Mouse (Mus musculus) forebrain, embryonic 11.5 days (tissue): ENCODE measurements around the gene Tm7sf3. TPM values are rescaled to one million over a fixed set of nuclear protein-coding genes. Genes with fewer than 3 reads are reported as not detected.

Experiments
- ATAC-seq: fragments of 200-750 bp; cut with Nextera tagmentation; replicated peaks from 2 replicates; pipeline ENCODE4 v1.8.0; 2017; ENCODE audit warnings: moderate TSS enrichment; ENCODE audit not compliant: low FRiP score
- DNase-seq: peaks from one replicate; pipeline ENCODE4 v3.0.0-alpha.2; 2017; ENCODE audit warnings: low spot score
- H3K27ac ChIP-seq: fragments of 300-500 bp; sonication (generic); 2 replicates; pipeline ENCODE4 v1.5.1; 2014; ENCODE audit warnings: low read depth, low read length
- H3K27me3 ChIP-seq: fragments of 300-500 bp; sonication (generic); 2 replicates; pipeline ENCODE4 v1.6.1; 2014; ENCODE audit warnings: mild to moderate bottlenecking, low read length, mixed read lengths; ENCODE audit not compliant: control insufficient read depth, insufficient read depth
- H3K36me3 ChIP-seq: fragments of 300-500 bp; sonication (generic); 2 replicates; pipeline ENCODE4 v1.6.1; 2014; ENCODE audit warnings: mild to moderate bottlenecking, low read length, moderate library complexity, mixed read lengths; ENCODE audit not compliant: control insufficient read depth, insufficient read depth
- H3K4me1 ChIP-seq: fragments of 300-500 bp; sonication (generic); replicated peaks from 2 replicates; pipeline ENCODE4 v1.6.1; 2014; ENCODE audit warnings: low read length, mixed read lengths; ENCODE audit not compliant: control insufficient read depth, insufficient read depth
- H3K4me2 ChIP-seq: fragments of 300-500 bp; sonication (generic); 2 replicates; pipeline ENCODE4 v1.6.1; 2014; ENCODE audit warnings: low read depth, mild to moderate bottlenecking, low read length, moderate library complexity, mixed read lengths; ENCODE audit not compliant: severe bottlenecking
- H3K4me3 ChIP-seq: fragments of 300-500 bp; sonication (generic); 2 replicates; pipeline ENCODE4 v1.5.1; 2014; ENCODE audit warnings: low read depth, low read length
- H3K9ac ChIP-seq: fragments of 300-500 bp; sonication (generic); 2 replicates; pipeline ENCODE4 v1.6.1; 2014; ENCODE audit warnings: low read length
- H3K9me3 ChIP-seq: fragments of 300-500 bp; sonication (generic); 2 replicates; pipeline ENCODE4 v1.6.1; 2016; ENCODE audit warnings: low read length, mixed read lengths; ENCODE audit not compliant: control insufficient read depth
- WGBS: fragments of 180-500 bp; shearing (Covaris S2); extraction: QIAGEN DNeasy Blood & Tissue Kit; methylation state at CpG from one replicate; pipeline ENCODE4 v1.1.7; 2014; 5-methylcytosine and 5-hydroxymethylcytosine counted together
- polyA plus RNA-seq: library from polyadenylated mRNA; unstranded; fragments of >200 nt; fragmentation: Nextera tagmentation; extraction: Ambion mirVana; gene quantifications from 2 replicates; pipeline ENCODE4 v1.2.1, GENCODE M21; 2014

Tm7sf3 gene
- polyA plus RNA-seq, 1 experiment from 2014 or later = 25.4 TPM

DNA sequence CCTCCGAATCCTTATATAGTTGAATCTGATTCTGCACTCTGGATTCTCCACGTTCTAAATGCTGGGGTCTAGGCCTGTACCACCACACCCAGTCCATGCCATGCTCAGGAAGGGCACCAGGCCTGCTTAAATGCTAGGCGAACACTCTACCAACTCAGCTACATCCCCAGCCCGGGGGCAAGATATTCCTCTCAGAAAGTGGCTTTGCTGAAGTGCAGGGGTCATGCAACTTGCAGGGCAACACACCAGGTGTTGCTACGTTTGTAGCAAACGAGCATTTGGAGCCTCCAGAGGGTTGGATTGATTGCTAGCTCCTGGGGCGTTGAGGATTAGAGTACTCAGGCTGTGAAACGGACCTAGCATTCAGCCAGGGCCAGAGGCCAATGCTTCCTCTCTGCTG lies 9.5 kb downstream of the Tm7sf3 start:
- ATAC-seq (0 out of 2 replicates have a peak, but pooled peaks have one; percentile 12), DNase-seq (no peak)
- WGBS = 33% methylated on average over 8 of the region's 8 CpGs
- H3K27me3 ChIP-seq = no peaks in the 10 kb centered on the region
- no peak overlapping the region for H3K27ac ChIP-seq
- no peak overlapping the region for H3K4me3 ChIP-seq
- peak overlapping the region; percentile 58; the same call in 1 of the 2 replicates for H3K4me2 ChIP-seq
- no peaks in the 10 kb centered on the region for H3K36me3 ChIP-seq
- peaks cover 2% of the 10 kb centered on the region; the same call in 1 of the 2 replicates for H3K4me1 ChIP-seq
- H3K9me3 ChIP-seq = no peaks in the 10 kb centered on the region
- H3K9ac ChIP-seq = no peak overlapping the region

DNA sequence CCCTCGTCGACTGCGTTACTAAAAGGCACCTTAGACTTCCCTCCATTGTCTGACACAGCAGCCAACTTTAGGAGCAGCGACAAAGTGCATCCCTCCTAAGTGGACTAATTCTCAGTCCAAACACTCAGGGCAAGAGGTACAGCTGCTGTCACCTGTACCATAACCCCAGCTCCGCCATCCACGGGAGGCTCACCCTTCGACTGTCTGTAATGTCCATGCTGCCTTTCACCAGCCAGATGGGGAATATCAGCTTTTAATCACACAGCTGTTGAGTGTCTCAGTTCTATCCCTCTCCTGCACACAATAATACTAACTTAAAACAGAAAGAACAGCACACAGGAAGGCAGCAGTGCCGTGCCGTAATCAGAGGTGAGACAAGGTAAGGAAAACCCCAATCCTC lies 10.2 kb downstream of the Tm7sf3 start:
- no peak for DNase-seq
- ATAC-seq = no peak
- Histone ChIP-seq H3K4me1 (peaks cover 2% of the 10 kb centered on the region; the same call in 1 of the 2 replicates), H3K27ac (no peak overlapping the region), H3K36me3 (no peaks in the 10 kb centered on the region), H3K9me3 (no peaks in the 10 kb centered on the region), H3K4me3 (no peak overlapping the region), H3K9ac (no peak overlapping the region), H3K4me2 (no peak overlapping the region), H3K27me3 (no peaks in the 10 kb centered on the region)
- 80% methylated on average over 9 of the region's 9 CpGs for WGBS

DNA sequence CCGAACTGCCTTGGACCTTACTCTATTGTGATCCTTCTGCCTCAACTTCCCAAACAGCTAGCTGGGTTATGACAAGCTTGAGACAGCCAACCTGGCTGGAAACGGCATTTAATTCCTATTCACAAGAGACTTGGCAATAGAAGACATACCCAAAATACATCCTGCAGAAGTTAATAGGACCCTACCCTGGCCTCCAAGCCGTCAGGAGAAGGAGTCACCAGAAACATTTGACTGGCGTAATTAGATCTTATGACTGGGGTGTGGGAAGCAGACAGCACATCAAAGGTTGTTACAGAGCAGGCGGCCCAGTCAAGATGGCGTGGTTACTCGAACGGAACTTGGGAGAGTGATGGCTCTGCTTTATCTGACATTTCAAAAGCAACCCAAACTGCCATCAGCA lies 10.8 kb downstream of the Tm7sf3 start:
- peaks cover 2% of the 10 kb centered on the region; the same call in 1 of the 2 replicates for H3K4me1 ChIP-seq
- H3K4me2 ChIP-seq = no peak overlapping the region
- 84% methylated on average over 8 of the region's 8 CpGs for WGBS
- H3K4me3 ChIP-seq = no peak overlapping the region
- DNase-seq (no peak), ATAC-seq (no peak)
- no peak overlapping the region for H3K9ac ChIP-seq
- no peaks in the 10 kb centered on the region for H3K9me3 ChIP-seq
- H3K36me3 ChIP-seq = no peaks in the 10 kb centered on the region
- no peaks in the 10 kb centered on the region for H3K27me3 ChIP-seq
- H3K27ac ChIP-seq = no peak overlapping the region

DNA sequence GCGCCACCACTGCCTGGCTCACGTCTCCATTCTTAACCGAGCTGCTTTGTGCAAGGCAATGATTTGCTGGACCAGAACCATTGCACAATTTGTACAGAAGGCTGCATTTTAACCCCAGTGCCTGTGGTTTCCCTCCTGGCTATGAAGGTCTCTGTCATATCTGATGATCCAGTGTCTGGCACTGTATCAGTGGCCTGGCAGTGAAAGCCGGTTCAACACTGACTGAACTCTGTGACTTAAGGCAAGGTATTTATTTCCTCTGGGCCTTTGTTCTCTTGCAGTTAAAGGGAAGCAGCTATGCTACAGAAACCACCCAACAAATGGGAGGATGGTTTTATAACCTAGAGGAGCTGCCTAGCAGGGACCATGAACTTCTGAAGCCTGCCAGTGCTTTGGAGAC lies 11.7 kb downstream of the Tm7sf3 start:
- Histone ChIP-seq H3K9me3 (no peaks in the 10 kb centered on the region), H3K4me2 (no peak overlapping the region), H3K27ac (no peak overlapping the region), H3K27me3 (no peaks in the 10 kb centered on the region), H3K4me3 (no peak overlapping the region), H3K9ac (no peak overlapping the region), H3K4me1 (peaks cover 2% of the 10 kb centered on the region; the same call in 1 of the 2 replicates), H3K36me3 (no peaks in the 10 kb centered on the region)
- 87% methylated on average over 4 of the region's 4 CpGs for WGBS
- DNase-seq (no peak), ATAC-seq (no peak)

DNA sequence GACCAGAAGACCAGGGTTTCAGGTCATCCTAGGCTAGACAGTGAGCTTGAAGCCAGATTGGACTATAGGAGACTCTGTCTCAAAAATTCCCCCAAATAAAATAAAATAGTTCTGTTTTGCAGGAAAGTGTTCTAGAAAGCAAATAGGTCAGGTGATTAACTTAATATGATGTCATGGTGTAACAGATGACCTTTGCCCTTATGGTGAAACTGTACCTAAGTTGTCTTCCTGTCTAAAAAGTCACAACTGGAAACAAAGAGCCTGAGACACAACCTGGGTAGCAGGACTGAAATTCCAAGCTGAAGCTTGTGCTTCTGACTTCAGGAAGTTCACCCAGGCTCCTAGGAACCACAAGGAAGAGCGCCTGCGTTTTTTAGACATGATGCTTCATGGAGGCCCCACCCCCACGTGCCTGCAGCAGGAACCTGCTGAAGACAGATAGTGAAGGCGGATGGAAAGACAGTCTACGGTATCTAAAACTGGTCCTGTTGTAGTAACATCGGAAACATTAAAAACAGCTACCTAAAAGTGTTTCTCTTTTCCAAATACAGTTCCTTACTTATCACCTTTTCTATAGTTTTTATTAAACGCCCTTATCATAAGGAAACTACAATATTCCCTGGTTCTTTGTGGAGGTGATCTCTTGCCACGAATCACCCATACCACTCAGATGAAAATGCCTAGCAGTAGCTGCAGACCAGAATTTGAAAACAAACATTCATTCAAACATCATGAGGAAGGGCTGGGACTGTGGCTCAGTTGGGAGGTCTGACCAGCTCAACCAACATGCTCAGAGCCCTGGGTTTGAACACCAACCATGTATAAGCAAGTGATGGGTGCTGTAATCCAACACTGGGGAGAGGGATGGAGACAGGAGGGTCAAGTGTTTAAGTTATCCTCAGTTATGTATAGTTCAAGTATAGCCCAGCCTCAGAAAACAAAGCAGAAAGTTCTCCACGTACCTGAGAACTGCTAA lies 12.6 kb downstream of the Tm7sf3 start:
- Histone ChIP-seq H3K27me3 (no peaks in the 10 kb centered on the region), H3K4me2 (no peak overlapping the region), H3K36me3 (no peaks in the 10 kb centered on the region), H3K4me1 (peaks cover 2% of the 10 kb centered on the region; the same call in 1 of the 2 replicates), H3K9ac (no peak overlapping the region), H3K9me3 (no peaks in the 10 kb centered on the region), H3K4me3 (no peak overlapping the region), H3K27ac (no peak overlapping the region)
- 87% methylated on average over 9 of the region's 9 CpGs for WGBS
- no peak for DNase-seq
- ATAC-seq = no peak

DNA sequence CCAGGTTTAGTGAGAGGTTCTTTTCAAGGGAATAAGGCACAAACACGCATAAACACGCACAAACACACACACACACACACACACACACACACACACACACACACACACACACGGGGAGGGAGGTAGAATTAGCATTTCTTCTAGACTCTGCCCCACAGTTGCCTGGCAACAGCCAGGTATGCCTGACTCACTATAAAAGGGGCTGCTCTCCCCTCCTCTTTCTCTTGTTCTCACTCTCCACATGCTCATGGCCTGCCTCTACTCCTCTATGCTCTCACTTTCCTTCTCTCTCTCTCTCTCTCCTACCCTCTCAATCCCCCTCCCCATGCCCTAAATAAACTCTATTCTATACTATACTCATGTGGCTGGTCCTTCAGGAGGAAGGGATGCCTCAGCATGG lies 14.5 kb downstream of the Tm7sf3 start:
- WGBS = 60% methylated on average over 3 of the region's 3 CpGs
- ATAC-seq (0 out of 2 replicates have a peak, but pooled peaks have one; percentile 47), DNase-seq (no peak)
- H3K27ac ChIP-seq = no peak overlapping the region
- no peaks in the 10 kb centered on the region for H3K36me3 ChIP-seq
- H3K27me3 ChIP-seq = no peaks in the 10 kb centered on the region
- H3K4me2 ChIP-seq = no peak overlapping the region
- H3K4me1 ChIP-seq = no peaks in the 10 kb centered on the region; the same call in 1 of the 2 replicates
- no peaks in the 10 kb centered on the region for H3K9me3 ChIP-seq
- no peak overlapping the region for H3K4me3 ChIP-seq
- H3K9ac ChIP-seq = no peak overlapping the region

DNA sequence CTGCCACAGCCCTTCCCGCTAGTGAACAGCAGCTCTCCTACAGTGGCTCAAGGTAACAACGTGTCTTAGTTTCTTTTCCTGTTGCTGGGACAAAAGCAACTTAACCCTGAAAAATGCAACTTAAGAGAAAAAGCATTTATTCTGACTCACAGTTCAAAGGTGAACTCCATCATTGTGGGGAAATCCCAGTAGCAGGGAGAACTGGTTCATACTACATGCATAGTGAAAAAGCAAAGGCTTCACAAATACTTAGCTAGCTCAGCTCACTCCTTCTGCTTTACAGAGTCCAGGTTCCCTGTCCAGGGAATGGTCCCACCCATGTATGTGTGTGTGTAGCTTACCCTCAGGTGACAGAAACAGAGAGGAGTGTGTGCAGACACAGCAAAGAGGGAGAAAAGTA lies 26.0 kb downstream of the Tm7sf3 start:
- Histone ChIP-seq H3K27ac (no peak overlapping the region), H3K9me3 (no peaks in the 10 kb centered on the region), H3K4me2 (no peak overlapping the region), H3K4me3 (no peak overlapping the region), H3K4me1 (no peaks in the 10 kb centered on the region), H3K36me3 (no peaks in the 10 kb centered on the region; the same call in 1 of the 2 replicates), H3K27me3 (no peaks in the 10 kb centered on the region), H3K9ac (no peak overlapping the region)
- DNase-seq (no peak), ATAC-seq (no peak)
- WGBS = 91% methylated on average over 2 of the region's 2 CpGs

DNA sequence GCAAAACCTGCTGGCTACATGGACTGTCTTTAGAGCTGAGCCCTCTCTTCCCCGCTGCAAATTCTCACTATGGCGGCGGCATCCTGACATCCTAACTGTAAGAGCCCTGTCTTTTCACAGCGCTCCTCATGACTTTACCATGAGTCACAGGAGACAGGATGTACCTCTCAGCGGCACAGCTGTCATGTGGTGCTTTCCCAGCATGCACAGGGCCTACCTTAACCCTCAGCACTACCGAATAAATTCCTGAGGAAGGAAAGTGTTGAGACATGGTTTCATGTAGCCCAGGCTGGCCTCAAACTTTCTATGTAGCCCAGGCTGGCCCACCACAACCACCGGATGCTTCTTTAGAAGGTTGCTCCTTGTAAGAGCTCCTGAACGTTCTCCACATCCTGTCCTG lies 26.7 kb downstream of the Tm7sf3 start:
- no peak overlapping the region for H3K4me2 ChIP-seq
- no peaks in the 10 kb centered on the region; the same call in 1 of the 2 replicates for H3K36me3 ChIP-seq
- H3K27ac ChIP-seq = no peak overlapping the region
- no peak overlapping the region for H3K9ac ChIP-seq
- WGBS = 93% methylated on average over 8 of the region's 8 CpGs
- H3K9me3 ChIP-seq = no peaks in the 10 kb centered on the region
- ATAC-seq (no peak), DNase-seq (no peak)
- H3K4me1 ChIP-seq = no peaks in the 10 kb centered on the region
- no peak overlapping the region for H3K4me3 ChIP-seq
- H3K27me3 ChIP-seq = no peaks in the 10 kb centered on the region
